Mouse (Mus musculus) CD4-positive, CD25-positive, alpha-beta regulatory T cell, adult 2 months (primary cell): ENCODE measurements around the gene Unk.
"Not testable (repeated sequence)": the region's sequence is repeated elsewhere in the genome, so short reads cannot be mapped to it uniquely, and the experiment has no call there.

Source experiments
- DNase-seq: peaks from one replicate; pipeline ENCODE4 v3.0.0-alpha.2; 2012; ENCODE audit warnings: low read depth, low spot score

Gene Unk

GRCm38 (mm10) chr11:116010146-116010545, 20.0 kb upstream of the Unk start:
- no peak for DNase-seq

GRCm38 (mm10) chr11:116010948-116011347, 19.2 kb upstream of the Unk start:
- DNase-seq, result no peak

GRCm38 (mm10) chr11:116011529-116012261, 18.4 kb upstream of the Unk start:
- DNase-seq, result no peak

GRCm38 (mm10) chr11:116012262-116012947, 17.7 kb upstream of the Unk start, which contains the start of gene Galk1:
Gene Galk1 (minus strand): TSS chr11:116012719.
- DNase-seq, result peak; percentile 94

GRCm38 (mm10) chr11:116014821-116015220, 15.3 kb upstream of the Unk start:
- DNase-seq, result no peak

- peak; percentile 55 for DNase-seq
These were observed 12.0 kb upstream of the Unk start for GRCm38 (mm10) chr11:116018106-116018505.

GRCm38 (mm10) chr11:116018867-116019266, 11.3 kb upstream of the Unk start:
- not testable (repeated sequence) for DNase-seq

- DNase-seq, result no peak
These were observed 10.7 kb upstream of the Unk start for GRCm38 (mm10) chr11:116019360-116019791.

GRCm38 (mm10) chr11:116019976-116020411, 10.1 kb upstream of the Unk start:
- DNase-seq, result peak; percentile 38

GRCm38 (mm10) chr11:116020519-116020922, 9.6 kb upstream of the Unk start:
- DNase-seq, result peak; percentile 62

- DNase-seq, result peak; percentile 38
These were observed 8.5 kb upstream of the Unk start for GRCm38 (mm10) chr11:116021328-116022220.

GRCm38 (mm10) chr11:116022256-116022780, 7.8 kb upstream of the Unk start:
- peak; percentile 36 for DNase-seq

- peak; percentile 53 for DNase-seq
These were observed 6.9 kb upstream of the Unk start for GRCm38 (mm10) chr11:116023074-116023770.

- DNase-seq, result peak; percentile 91
These were observed 6.3 kb upstream of the Unk start for GRCm38 (mm10) chr11:116023771-116024355.

- DNase-seq, result peak; percentile 98
These were observed 5.7 kb upstream of the Unk start for GRCm38 (mm10) chr11:116024356-116024808.

- DNase-seq, result no peak
These were observed 4.9 kb upstream of the Unk start for GRCm38 (mm10) chr11:116025056-116025845.

GRCm38 (mm10) chr11:116027756-116028155, 2.4 kb upstream of the Unk start, which contains the start of gene H3f3b:
Gene H3f3b (minus strand): TSS chr11:116027962.
- no peak for DNase-seq

- DNase-seq, result no peak
These were observed 1.8 kb upstream of the Unk start for GRCm38 (mm10) chr11:116028177-116028865.
